Mouse (Mus musculus) neural tube, embryonic 10.5 days (tissue): ENCODE data around the gene Peli1.
"Not testable (repeated sequence)": the region's sequence is repeated elsewhere in the genome, so short reads cannot be mapped to it uniquely, and the experiment has no call there.

Experiments
- DNase-seq: peaks from one replicate; pipeline ENCODE4 v3.0.0-alpha.2; 2017; ENCODE audit warnings: low spot score; ENCODE audit errors: extremely low spot score

Peli1 gene

GRCm38 (mm10) chr11:21150316-21150715 lies 59.2 kb downstream of the Peli1 start:
- no peak for DNase-seq

GRCm38 (mm10) chr11:21151672-21152071 lies 60.6 kb downstream of the Peli1 start:
- no peak for DNase-seq

GRCm38 (mm10) chr11:21153111-21153510 lies 62.0 kb downstream of the Peli1 start:
- DNase-seq = no peak

- DNase-seq = no peak
These were observed 66.5 kb downstream of the Peli1 start for GRCm38 (mm10) chr11:21157595-21157994.

- no peak for DNase-seq
These were observed 71.0 kb downstream of the Peli1 start for GRCm38 (mm10) chr11:21162093-21162492.

GRCm38 (mm10) chr11:21163143-21163542 lies 72.1 kb downstream of the Peli1 start:
- DNase-seq = no peak

GRCm38 (mm10) chr11:21163673-21164072 lies 72.6 kb downstream of the Peli1 start:
- DNase-seq = no peak

- DNase-seq = no peak
These were observed 73.4 kb downstream of the Peli1 start for GRCm38 (mm10) chr11:21164312-21164993.

- DNase-seq = no peak
These were observed 74.0 kb downstream of the Peli1 start for GRCm38 (mm10) chr11:21164994-21165560.

GRCm38 (mm10) chr11:21166495-21167096 lies 75.5 kb downstream of the Peli1 start:
- no peak for DNase-seq

- no peak for DNase-seq
These were observed 77.9 kb downstream of the Peli1 start for GRCm38 (mm10) chr11:21168828-21169607.

- DNase-seq = not testable (repeated sequence)
These were observed 78.4 kb downstream of the Peli1 start for GRCm38 (mm10) chr11:21169608-21169860.

- no peak for DNase-seq
These were observed 81.2 kb downstream of the Peli1 start for GRCm38 (mm10) chr11:21172281-21172680.

GRCm38 (mm10) chr11:21173926-21174325 lies 82.8 kb downstream of the Peli1 start:
- no peak for DNase-seq

GRCm38 (mm10) chr11:21174396-21174795 lies 83.3 kb downstream of the Peli1 start:
- DNase-seq = no peak

- no peak for DNase-seq
These were observed 84.0 kb downstream of the Peli1 start for GRCm38 (mm10) chr11:21175063-21175462.

- no peak for DNase-seq
These were observed 85.4 kb downstream of the Peli1 start for GRCm38 (mm10) chr11:21176491-21176890.

GRCm38 (mm10) chr11:21178343-21178742 lies 87.3 kb downstream of the Peli1 start:
- DNase-seq = no peak

GRCm38 (mm10) chr11:21178998-21179645 lies 88.0 kb downstream of the Peli1 start:
- DNase-seq = no peak

- not testable (repeated sequence) for DNase-seq
These were observed 88.8 kb downstream of the Peli1 start for GRCm38 (mm10) chr11:21179873-21180272.

GRCm38 (mm10) chr11:21180650-21181049 lies 89.6 kb downstream of the Peli1 start:
- DNase-seq = no peak

GRCm38 (mm10) chr11:21181616-21182015 lies 90.5 kb downstream of the Peli1 start:
- DNase-seq = no peak
